Mouse (Mus musculus) forebrain, embryonic 11.5 days (tissue): ENCODE results near the gene Gbx2. TPM values are rescaled to one million over a fixed set of nuclear protein-coding genes. Genes with fewer than 3 reads are reported as not detected.
A peak's percentile ranks its signal among the peaks of the same experiment; 100 is the strongest.

Experiments
- ATAC-seq: fragments of 200-750 bp; cut with Nextera tagmentation; replicated peaks from 2 replicates; pipeline ENCODE4 v1.8.0; 2017; ENCODE audit warnings: moderate TSS enrichment; ENCODE audit not compliant: low FRiP score
- DNase-seq: peaks from one replicate; pipeline ENCODE4 v3.0.0-alpha.2; 2017; ENCODE audit warnings: low spot score
- H3K27ac ChIP-seq: fragments of 300-500 bp; sonication (generic); 2 replicates; pipeline ENCODE4 v1.5.1; 2014; ENCODE audit warnings: low read depth, low read length
- H3K27me3 ChIP-seq: fragments of 300-500 bp; sonication (generic); 2 replicates; pipeline ENCODE4 v1.6.1; 2014; ENCODE audit warnings: mild to moderate bottlenecking, low read length, mixed read lengths; ENCODE audit not compliant: control insufficient read depth, insufficient read depth
- H3K36me3 ChIP-seq: fragments of 300-500 bp; sonication (generic); 2 replicates; pipeline ENCODE4 v1.6.1; 2014; ENCODE audit warnings: mild to moderate bottlenecking, low read length, moderate library complexity, mixed read lengths; ENCODE audit not compliant: control insufficient read depth, insufficient read depth
- H3K4me1 ChIP-seq: fragments of 300-500 bp; sonication (generic); replicated peaks from 2 replicates; pipeline ENCODE4 v1.6.1; 2014; ENCODE audit warnings: low read length, mixed read lengths; ENCODE audit not compliant: control insufficient read depth, insufficient read depth
- H3K4me2 ChIP-seq: fragments of 300-500 bp; sonication (generic); 2 replicates; pipeline ENCODE4 v1.6.1; 2014; ENCODE audit warnings: low read depth, mild to moderate bottlenecking, low read length, moderate library complexity, mixed read lengths; ENCODE audit not compliant: severe bottlenecking
- H3K4me3 ChIP-seq: fragments of 300-500 bp; sonication (generic); 2 replicates; pipeline ENCODE4 v1.5.1; 2014; ENCODE audit warnings: low read depth, low read length
- H3K9ac ChIP-seq: fragments of 300-500 bp; sonication (generic); 2 replicates; pipeline ENCODE4 v1.6.1; 2014; ENCODE audit warnings: low read length
- H3K9me3 ChIP-seq: fragments of 300-500 bp; sonication (generic); 2 replicates; pipeline ENCODE4 v1.6.1; 2016; ENCODE audit warnings: low read length, mixed read lengths; ENCODE audit not compliant: control insufficient read depth
- WGBS: fragments of 180-500 bp; shearing (Covaris S2); extraction: QIAGEN DNeasy Blood & Tissue Kit; methylation state at CpG from one replicate; pipeline ENCODE4 v1.1.7; 2014; 5-methylcytosine and 5-hydroxymethylcytosine counted together
- polyA plus RNA-seq: library from polyadenylated mRNA; unstranded; fragments of >200 nt; fragmentation: Nextera tagmentation; extraction: Ambion mirVana; gene quantifications from 2 replicates; pipeline ENCODE4 v1.2.1, GENCODE M21; 2014

Gbx2 gene
- polyA plus RNA-seq, 1 experiment from 2014 or later: 5.0 TPM

- no peak overlapping the region for H3K9ac ChIP-seq
- H3K4me1 ChIP-seq: peaks cover 39% of the 10 kb centered on the region
- ATAC-seq (no peak), DNase-seq (no peak)
- H3K9me3 ChIP-seq: no peaks in the 10 kb centered on the region
- no peak overlapping the region for H3K4me3 ChIP-seq
- no peak overlapping the region for H3K4me2 ChIP-seq
- 3% methylated on average over 6 of the region's 6 CpGs for WGBS
- no peak overlapping the region for H3K27ac ChIP-seq
- peaks cover 95% of the 10 kb centered on the region for H3K27me3 ChIP-seq
- no peaks in the 10 kb centered on the region for H3K36me3 ChIP-seq
These were observed 2.0 kb upstream of the Gbx2 start for GRCm38 (mm10) chr1:89933028-89933427.

DNA sequence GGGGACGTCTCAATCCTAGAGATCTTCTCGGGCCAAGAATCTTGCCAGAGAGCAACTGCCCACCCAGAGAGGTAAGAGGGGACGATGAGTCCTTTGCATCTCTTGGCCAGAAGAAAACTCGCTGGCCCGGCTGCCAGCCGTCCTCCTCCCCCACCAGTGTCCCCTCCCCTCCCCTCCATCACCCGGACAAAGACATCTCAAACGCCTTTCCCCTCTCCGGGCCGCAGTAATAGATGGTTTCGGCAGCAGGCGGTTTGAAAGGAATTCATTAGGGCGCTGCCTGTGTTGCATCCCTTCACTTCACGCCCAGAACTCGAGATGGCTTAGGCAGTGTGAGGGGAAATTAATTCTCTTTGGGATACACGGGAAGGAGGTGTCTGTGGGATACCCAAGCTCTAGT lies 1.6 kb upstream of the Gbx2 start:
- Histone ChIP-seq H3K9me3 (no peaks in the 10 kb centered on the region), H3K36me3 (no peaks in the 10 kb centered on the region), H3K4me1 (peaks cover 39% of the 10 kb centered on the region), H3K9ac (no peak overlapping the region), H3K27me3 (peaks cover 95% of the 10 kb centered on the region), H3K4me2 (no peak overlapping the region), H3K27ac (no peak overlapping the region), H3K4me3 (no peak overlapping the region)
- under 1% methylated on average over 16 of the region's 16 CpGs for WGBS
- ATAC-seq (no peak), DNase-seq (peak; percentile 64)

GRCm38 (mm10) chr1:89932021-89932423 lies 1.0 kb upstream of the Gbx2 start:
- H3K9ac ChIP-seq: no peak overlapping the region
- H3K27ac ChIP-seq: no peak overlapping the region
- H3K4me2 ChIP-seq: no peak overlapping the region
- peaks cover 40% of the 10 kb centered on the region for H3K4me1 ChIP-seq
- ATAC-seq (no peak), DNase-seq (peak; percentile 57)
- 1% methylated on average over 19 of the region's 19 CpGs for WGBS
- peaks cover 95% of the 10 kb centered on the region for H3K27me3 ChIP-seq
- no peaks in the 10 kb centered on the region for H3K36me3 ChIP-seq
- H3K4me3 ChIP-seq: peak overlapping the region; percentile 37
- H3K9me3 ChIP-seq: no peaks in the 10 kb centered on the region

DNA sequence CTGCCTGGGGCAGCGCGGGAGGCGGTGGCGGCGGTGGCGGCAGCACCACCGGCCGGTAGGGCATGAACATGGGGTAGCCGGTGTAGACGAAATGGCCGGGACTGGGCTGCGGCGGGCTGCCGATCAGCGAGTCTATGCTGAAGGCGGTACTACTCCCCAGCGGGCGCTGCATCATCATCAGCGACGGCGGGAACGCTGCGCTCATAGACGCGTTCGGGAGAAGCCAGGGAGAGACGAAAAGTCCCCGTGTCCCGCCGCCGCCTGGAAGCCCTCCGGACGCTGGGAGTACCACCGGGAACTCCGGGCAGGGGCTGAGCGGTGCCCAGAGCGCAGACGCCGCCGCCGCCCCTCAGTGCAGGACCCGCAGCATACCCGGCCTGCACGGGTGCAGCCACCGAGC lies 428 bp downstream of the Gbx2 start:
- H3K27ac ChIP-seq: no peak overlapping the region

DNA sequence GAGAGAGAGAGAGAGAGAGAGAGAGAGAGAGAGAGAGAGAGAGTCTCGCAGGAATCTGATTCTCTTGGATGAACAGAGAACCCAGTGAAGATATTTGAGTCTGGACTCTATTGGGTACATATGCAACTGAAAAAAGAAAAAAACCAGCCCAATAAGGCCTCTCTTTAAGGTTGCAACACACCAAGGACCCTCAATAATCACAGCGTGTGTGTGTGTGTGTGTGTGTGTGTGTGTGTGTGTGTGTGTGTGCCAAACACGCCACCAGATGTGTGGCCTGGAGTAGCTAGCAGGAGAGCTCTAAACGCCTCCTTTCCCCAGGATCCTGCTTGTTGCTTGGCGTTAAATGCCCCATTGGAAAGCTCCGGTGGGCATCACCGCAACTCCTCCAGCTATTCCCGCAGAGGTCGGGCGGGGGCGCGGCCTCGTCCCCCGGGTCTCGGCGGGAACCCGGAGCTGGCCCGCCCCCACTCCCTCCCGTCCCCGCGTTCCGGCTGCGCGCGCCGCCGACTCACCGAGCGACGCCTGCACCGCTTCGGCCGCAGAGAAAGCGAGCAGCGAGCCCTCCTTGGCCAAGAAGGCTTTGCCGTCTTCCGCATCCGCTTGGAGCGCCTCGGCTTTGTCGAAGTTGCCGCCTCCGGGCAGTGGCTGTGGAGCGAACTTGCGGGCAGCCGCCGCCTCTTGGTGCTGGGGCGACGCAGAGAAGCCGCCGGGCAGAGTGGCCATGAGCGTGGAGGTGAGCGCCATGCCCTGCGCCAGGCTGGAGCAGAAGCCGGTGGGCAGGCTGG lies 1.1 kb downstream of the Gbx2 start:
- Histone ChIP-seq H3K4me3 (peak overlapping the region; percentile 37), H3K4me2 (peak overlapping the region; percentile 74), H3K9me3 (no peaks in the 10 kb centered on the region), H3K9ac (peak overlapping the region; percentile 21; the same call in 1 of the 2 replicates), H3K27ac (no peak overlapping the region), H3K4me1 (peaks cover 35% of the 10 kb centered on the region), H3K27me3 (peaks cover 95% of the 10 kb centered on the region), H3K36me3 (no peaks in the 10 kb centered on the region)
- DNase-seq: peak; percentile 73
- WGBS: under 1% methylated on average over 55 of the region's 55 CpGs
- ATAC-seq: no peak

More for the DNA sequence above, 428 bp downstream of the Gbx2 start:
- H3K4me1 ChIP-seq: peaks cover 37% of the 10 kb centered on the region
- WGBS: under 1% methylated on average over 45 of the region's 45 CpGs
- H3K9ac ChIP-seq: peak overlapping the region; percentile 27; the same call in 1 of the 2 replicates
- H3K36me3 ChIP-seq: no peaks in the 10 kb centered on the region
- H3K4me3 ChIP-seq: peak overlapping the region; percentile 37
- ATAC-seq: no peak
- H3K9me3 ChIP-seq: no peaks in the 10 kb centered on the region
- H3K27me3 ChIP-seq: peaks cover 95% of the 10 kb centered on the region
- DNase-seq: peak; percentile 74
- peak overlapping the region; percentile 74 for H3K4me2 ChIP-seq

DNA sequence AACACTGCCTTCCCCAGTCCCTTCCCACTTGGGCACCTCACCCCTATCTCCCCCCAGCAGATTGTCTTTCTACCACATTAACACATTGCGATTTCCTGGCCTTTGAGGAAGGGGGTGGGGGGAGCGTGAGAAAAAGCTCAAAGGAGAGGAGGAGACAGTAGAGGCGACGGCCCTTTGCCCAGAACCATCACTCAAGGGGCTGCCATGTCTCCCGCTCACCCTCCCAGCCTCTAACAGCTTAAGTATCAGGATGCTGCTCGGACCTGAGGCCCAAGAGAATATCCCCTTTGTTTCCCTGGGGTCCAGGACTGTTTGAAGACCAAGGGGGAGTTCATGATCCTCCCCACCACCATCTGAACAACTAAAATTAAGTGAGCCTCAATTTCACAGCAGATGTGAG lies 1.8 kb downstream of the Gbx2 start:
- peak; percentile 53 for DNase-seq
- Histone ChIP-seq H3K36me3 (no peaks in the 10 kb centered on the region), H3K27ac (no peak overlapping the region), H3K9ac (no peak overlapping the region), H3K27me3 (peaks cover 97% of the 10 kb centered on the region), H3K9me3 (no peaks in the 10 kb centered on the region), H3K4me1 (peaks cover 35% of the 10 kb centered on the region), H3K4me2 (no peak overlapping the region), H3K4me3 (0 out of 2 replicates have a peak overlapping the region, but pooled peaks have one; percentile 1)
- WGBS: under 1% methylated on average over 6 of the region's 6 CpGs
- ATAC-seq: no peak

DNA sequence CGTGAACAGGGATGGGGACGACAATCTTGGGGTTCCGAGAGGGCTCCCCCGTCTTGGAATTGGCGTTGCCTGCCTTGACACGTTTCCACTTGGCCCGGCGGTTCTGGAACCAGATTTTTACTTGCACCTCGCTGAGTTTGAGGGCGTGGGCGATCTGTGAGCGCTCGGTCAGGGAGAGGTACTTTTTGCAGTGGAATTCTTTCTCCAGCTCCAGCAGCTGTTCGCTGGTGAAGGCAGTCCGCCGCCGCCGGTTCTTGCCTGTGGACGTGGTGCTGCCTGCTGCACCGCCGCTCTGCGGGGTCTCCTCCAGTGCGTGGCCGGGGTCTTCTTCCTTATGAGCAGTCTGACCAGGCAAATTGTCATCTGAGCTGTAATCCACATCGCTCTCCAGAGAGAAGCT lies 2.3 kb downstream of the Gbx2 start:
- no peak overlapping the region for H3K27ac ChIP-seq
- DNase-seq: peak; percentile 67

DNA sequence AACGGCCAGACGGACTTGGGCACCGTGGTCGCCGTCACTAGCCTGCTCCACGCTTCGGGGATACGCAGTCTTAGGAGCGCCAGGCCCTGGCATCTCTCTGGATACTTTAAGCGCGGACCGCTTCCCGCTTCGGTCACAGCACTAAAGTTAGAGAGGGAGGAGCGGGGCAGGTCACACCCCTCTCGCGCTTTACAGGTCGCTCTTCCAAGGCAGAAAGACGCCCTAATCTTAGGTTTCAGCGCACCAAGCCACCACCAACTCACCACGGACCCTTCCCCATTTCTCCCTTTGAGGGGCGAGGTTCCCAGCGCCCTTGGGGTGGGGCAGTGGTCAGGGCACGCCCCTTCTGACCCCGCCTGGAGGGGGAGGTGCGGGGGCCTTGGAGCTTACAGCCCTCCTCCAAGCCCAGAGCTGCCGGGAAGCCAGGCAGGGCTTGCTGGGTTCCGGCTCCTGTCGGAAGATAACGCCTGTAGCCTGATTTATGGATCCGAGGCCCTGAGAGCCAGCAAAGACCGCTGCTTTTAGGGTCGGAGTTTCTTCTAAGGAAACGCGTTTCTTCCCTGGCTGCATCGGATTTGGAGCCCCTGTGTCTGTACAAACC lies 3.8 kb downstream of the Gbx2 start:
- Histone ChIP-seq H3K4me3 (no peak overlapping the region), H3K9me3 (no peaks in the 10 kb centered on the region), H3K9ac (no peak overlapping the region), H3K4me2 (peak overlapping the region; percentile 15; the same call in 1 of the 2 replicates), H3K4me1 (peaks cover 28% of the 10 kb centered on the region), H3K27me3 (peaks cover 99% of the 10 kb centered on the region), H3K27ac (no peak overlapping the region), H3K36me3 (no peaks in the 10 kb centered on the region)
- no peak for ATAC-seq
- DNase-seq: peak; percentile 56
- under 1% methylated on average over 36 of the region's 36 CpGs for WGBS

More for the DNA sequence above, 2.3 kb downstream of the Gbx2 start:
- Histone ChIP-seq H3K9me3 (no peaks in the 10 kb centered on the region), H3K4me3 (0 out of 2 replicates have a peak overlapping the region, but pooled peaks have one; percentile 1), H3K4me1 (peaks cover 31% of the 10 kb centered on the region), H3K4me2 (0 out of 2 replicates have a peak overlapping the region, but pooled peaks have one; percentile 6), H3K36me3 (no peaks in the 10 kb centered on the region), H3K27me3 (peaks cover 97% of the 10 kb centered on the region), H3K9ac (no peak overlapping the region)
- WGBS: 1% methylated on average over 25 of the region's 25 CpGs
- no peak for ATAC-seq
